Mouse (Mus musculus) spleen, adult 2 months (tissue): ENCODE measurements around the gene Mta1. TPM values are rescaled to one million over a fixed set of nuclear protein-coding genes. Genes with fewer than 3 reads are reported as not detected.

Experiments
- DNase-seq, 2 experiments: peaks; one replicate each; pipeline versions ENCODE4 v3.0.0 to v3.0.0-alpha.2; 2012 to 2021; ENCODE audit warnings: low spot score in 2 of 2, low read depth in 1 of 2
- H3K27ac ChIP-seq: fragments of 200-500 bp; 2 replicates; pipeline ENCODE4 v1.5.1; 2012; ENCODE audit warnings: low read length, inconsistent platforms; ENCODE audit not compliant: insufficient read depth
- H3K27me3 ChIP-seq: fragments of 200-500 bp; 2 replicates; pipeline ENCODE4 v1.6.1; 2012; ENCODE audit warnings: mild to moderate bottlenecking, moderate library complexity, low read length, inconsistent platforms; ENCODE audit not compliant: control insufficient read depth, insufficient read depth
- H3K36me3 ChIP-seq: fragments of 200-500 bp; 2 replicates; pipeline ENCODE4 v1.6.1; 2012; ENCODE audit warnings: mild to moderate bottlenecking, low read length, inconsistent platforms; ENCODE audit not compliant: control insufficient read depth, insufficient read depth
- H3K4me1 ChIP-seq: fragments of 200-500 bp; 2 replicates; pipeline ENCODE4 v1.6.1; 2011; ENCODE audit warnings: inconsistent platforms; ENCODE audit not compliant: control insufficient read depth, insufficient read depth, insufficient read length
- H3K4me3 ChIP-seq: fragments of 200-500 bp; 2 replicates; pipeline ENCODE4 v1.5.1; 2011; ENCODE audit warnings: mild to moderate bottlenecking, inconsistent platforms; ENCODE audit not compliant: insufficient read depth, insufficient read length; ENCODE audit errors: extremely low read depth
- CTCF ChIP-seq: fragments of 200-500 bp; IDR thresholded peaks from 2 replicates; pipeline ENCODE4 v1.5.1; 2011; ENCODE audit warnings: mild to moderate bottlenecking, inconsistent platforms; ENCODE audit not compliant: insufficient read depth, insufficient read length, insufficient replicate concordance; ENCODE audit errors: extremely low read depth
- POLR2A ChIP-seq: fragments of 200-500 bp; IDR thresholded peaks from 2 replicates; pipeline ENCODE4 v1.6.1; 2011; ENCODE audit warnings: low read depth, low read length, inconsistent platforms
- WGBS: fragments of 180-500 bp; shearing (Covaris S2); methylation state at CpG from one replicate; pipeline ENCODE4 v1.1.7; 2018; 5-methylcytosine and 5-hydroxymethylcytosine counted together
- polyA plus RNA-seq: library from polyadenylated mRNA; depleted of rRNA; stranded (reverse); fragments of >200 nt; gene quantifications from 2 replicates; pipeline ENCODE4 v1.2.3, GENCODE M21; 2012; rRNA removed

Mta1 gene
- polyA plus RNA-seq, 1 experiment: 55.6 TPM

DNA sequence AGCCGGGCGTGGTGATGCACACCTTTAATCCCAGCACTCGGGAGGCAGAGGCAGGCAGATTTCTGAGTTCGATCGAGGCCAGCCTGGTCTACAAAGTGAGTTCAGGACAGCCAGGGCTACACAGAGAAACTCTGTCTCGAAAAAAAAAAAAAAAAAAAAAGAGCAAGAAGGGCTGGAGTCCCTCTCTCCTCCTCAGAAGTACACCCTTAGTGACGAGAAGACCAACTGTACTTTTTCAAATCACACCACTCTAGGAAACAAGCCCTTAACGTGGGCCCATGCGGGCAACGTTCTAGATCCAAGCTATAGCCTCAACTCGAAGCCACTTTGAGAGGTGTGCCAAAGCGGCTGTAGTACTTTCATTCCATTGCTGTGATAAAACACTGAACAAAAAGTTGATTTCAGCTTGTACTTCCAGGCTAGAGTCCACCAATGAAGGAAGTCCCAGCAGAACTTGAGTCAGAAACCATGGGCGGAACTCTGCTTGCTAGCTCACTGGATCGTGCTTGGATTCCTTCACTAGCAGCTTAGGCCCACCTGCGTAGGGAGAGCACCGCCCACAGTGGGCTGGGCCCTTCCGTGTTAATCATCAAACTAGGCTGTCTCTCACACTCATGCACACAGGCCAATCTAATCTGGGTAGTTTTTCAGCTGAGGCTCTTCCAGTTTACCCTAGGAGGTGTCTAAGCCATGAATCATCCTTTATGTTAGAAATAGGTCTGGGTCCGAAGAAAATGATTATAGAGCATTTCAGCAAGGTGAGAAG, 79.1 kb downstream of the Mta1 start:
- DNase-seq: no peak
- no peaks in the 10 kb centered on the region for H3K4me1 ChIP-seq
- no peak overlapping the region for H3K4me3 ChIP-seq
- no peak overlapping the region for H3K27ac ChIP-seq
- 87% methylated on average over 18 of the region's 18 CpGs for WGBS
- TF ChIP-seq POLR2A (no peak), CTCF (no peak)
- no peaks in the 10 kb centered on the region for H3K36me3 ChIP-seq
- H3K27me3 ChIP-seq: no peaks in the 10 kb centered on the region

DNA sequence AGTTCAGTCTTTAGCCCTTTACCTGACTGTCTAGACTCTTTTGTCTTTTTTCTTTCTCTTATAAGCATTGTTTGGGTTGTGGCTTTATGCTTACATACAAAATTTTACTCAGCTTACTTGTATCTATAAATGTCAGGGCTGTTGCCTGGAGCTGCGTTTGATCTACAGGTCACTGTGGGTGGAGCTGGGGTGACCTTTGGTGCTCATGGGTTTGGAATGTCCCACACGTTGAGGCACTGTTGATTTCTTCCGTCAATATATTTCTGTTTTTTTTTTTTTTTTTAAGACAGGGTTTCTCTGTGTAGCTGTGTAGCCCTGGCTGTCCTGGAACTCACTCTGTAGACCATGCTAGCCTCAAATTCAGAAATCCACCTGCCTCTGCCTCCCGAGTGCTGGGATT, 82.9 kb downstream of the Mta1 start:
- H3K27me3 ChIP-seq: peaks cover 7% of the 10 kb centered on the region
- DNase-seq: no peak
- peaks cover 7% of the 10 kb centered on the region for H3K4me1 ChIP-seq
- TF ChIP-seq CTCF: no peak
- TF ChIP-seq POLR2A: no peak
- no peak overlapping the region for H3K27ac ChIP-seq
- WGBS: 76% methylated on average over 4 of the region's 4 CpGs
- no peak overlapping the region for H3K4me3 ChIP-seq
- H3K36me3 ChIP-seq: no peaks in the 10 kb centered on the region

- H3K27me3 ChIP-seq: peaks cover 10% of the 10 kb centered on the region
- WGBS: 75% methylated on average over 5 of the region's 5 CpGs
- H3K4me1 ChIP-seq: peaks cover 18% of the 10 kb centered on the region
- no peak for TF ChIP-seq POLR2A
- no peak for TF ChIP-seq CTCF
- no peaks in the 10 kb centered on the region for H3K36me3 ChIP-seq
- H3K4me3 ChIP-seq: no peak overlapping the region
- DNase-seq: no peak
- H3K27ac ChIP-seq: no peak overlapping the region
Observed at GRCm38 (mm10) chr12:113184945-113185344, 86.9 kb downstream of the Mta1 start.

DNA sequence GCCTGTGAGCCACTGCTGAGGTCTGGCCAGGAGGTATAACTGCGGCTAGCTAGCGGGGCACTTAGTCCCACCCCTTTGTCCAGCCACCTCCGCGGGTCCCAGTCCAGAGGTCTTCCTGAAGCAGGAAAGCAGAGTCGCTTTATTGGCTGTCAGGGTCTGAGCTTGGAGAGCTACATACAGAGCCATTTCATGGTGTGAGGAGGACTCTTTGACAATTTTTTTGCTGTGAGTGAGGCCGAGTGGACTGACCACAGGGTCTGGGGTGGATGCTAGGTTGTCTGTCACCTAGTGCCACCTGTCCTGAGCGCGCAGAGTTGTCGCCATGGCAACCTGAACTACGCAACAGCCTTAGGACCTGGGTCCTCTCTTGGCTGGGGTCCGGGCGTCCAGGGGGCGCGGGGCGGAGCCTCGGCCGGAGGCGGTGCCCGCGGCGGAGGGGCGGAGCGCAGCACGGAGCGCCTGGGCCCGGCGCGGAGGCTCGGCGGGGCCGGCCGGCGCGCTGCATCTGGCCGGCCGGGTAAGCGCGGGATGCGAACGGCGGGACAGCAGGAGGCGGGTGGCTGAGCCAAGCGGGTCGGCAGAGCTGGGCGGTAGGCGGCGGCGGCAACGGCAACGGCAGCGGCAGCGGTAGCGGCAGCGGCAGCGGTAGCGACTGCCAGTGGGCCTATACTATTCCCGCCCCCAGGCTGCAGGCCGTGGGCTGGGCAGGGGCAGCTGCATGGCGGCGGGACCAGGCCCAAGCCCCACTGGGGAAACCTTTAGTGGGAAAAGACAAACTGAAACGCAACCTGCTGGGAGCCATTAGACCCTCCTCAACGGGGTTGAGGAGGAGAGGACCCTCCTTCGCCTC, 87.6 kb downstream of the Mta1 start, which contains the start of gene Tmem121:
Gene Tmem121 (plus strand): TSS at position 489 of the 850 bp plus-strand sequence.
- 9% methylated on average over 60 of the region's 63 CpGs for WGBS
- Histone ChIP-seq H3K4me3 (peak within 1 kb of the TSS; percentile 48; the same call in 1 of the 2 replicates), H3K27ac (no peak within 1 kb of the TSS), H3K4me1 (peaks cover 18% of the 10 kb centered on the region), H3K27me3 (peaks cover 10% of the 10 kb centered on the region), H3K36me3 (no peaks in the 10 kb centered on the region)
- TF ChIP-seq POLR2A (no peak), CTCF (no peak)
- DNase-seq: no peak

DNA sequence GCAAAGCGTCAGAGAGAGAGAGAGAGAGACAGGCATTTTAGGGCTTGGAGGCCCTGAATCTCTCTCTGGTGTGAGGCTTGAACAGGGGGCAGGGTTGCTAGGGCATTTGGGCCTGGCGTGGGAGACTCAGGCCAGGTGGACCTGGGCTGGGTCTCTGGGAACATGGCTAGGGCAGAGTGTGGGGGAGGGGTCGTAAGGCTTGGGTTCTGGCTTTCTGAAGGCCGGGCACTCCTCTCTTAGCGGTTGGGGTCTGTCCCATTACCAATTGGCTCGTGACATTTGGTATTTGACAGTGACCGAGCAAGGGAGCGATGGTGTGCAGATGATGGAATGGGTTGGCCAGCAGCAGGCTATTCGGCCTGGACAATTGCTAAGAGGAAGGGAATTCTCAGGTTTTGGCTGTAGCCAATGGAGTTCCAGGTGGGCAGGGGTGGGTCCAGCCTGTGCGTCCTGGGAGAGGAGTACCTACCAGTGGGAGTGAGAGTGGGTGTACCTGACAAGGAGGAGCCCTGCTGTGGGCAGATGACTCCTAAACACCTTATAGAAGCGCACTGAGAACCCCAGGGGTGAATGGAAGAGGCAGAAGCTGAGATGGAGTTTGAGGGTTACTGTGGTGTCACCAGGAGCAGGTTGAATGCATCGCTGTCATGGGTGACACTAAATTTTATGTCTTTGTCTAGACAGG, 88.4 kb downstream of the Mta1 start:
- H3K27ac ChIP-seq: no peak overlapping the region
- TF ChIP-seq CTCF (no peak), POLR2A (no peak)
- peaks cover 10% of the 10 kb centered on the region for H3K27me3 ChIP-seq
- peak overlapping the region; percentile 48; the same call in 1 of the 2 replicates for H3K4me3 ChIP-seq
- no peak for DNase-seq
- WGBS: 63% methylated on average over 12 of the region's 12 CpGs
- H3K4me1 ChIP-seq: peaks cover 18% of the 10 kb centered on the region
- no peaks in the 10 kb centered on the region for H3K36me3 ChIP-seq

Other genes with a start within 250 kb of the Mta1 start
- 77.9 and 81.1 TPM in 2 replicates for gene Gpr132, start 230.1 kb upstream of the Mta1 start, polyA plus RNA-seq
- gene Jag2, start 168.5 kb upstream of the Mta1 start, polyA plus RNA-seq: 7.8 and 8.6 TPM in 2 replicates
- 25.4 and 28.8 TPM in 2 replicates for gene Nudt14, start 156.2 kb upstream of the Mta1 start, polyA plus RNA-seq
- 22.3 and 61.1 TPM in 2 replicates for gene Btbd6, start 121.8 kb upstream of the Mta1 start, polyA plus RNA-seq
- gene Brf1, start 97.6 kb upstream of the Mta1 start, polyA plus RNA-seq: 127 and 186 TPM in 2 replicates
- gene Pacs2, start 83.8 kb upstream of the Mta1 start, polyA plus RNA-seq: 29.1 and 38.6 TPM in 2 replicates
- 0.20 and 0.48 TPM in 2 replicates for gene Tex22, start 23.8 kb upstream of the Mta1 start, polyA plus RNA-seq
- gene Crip2, start 42.0 kb downstream of the Mta1 start, polyA plus RNA-seq: 137 and 141 TPM in 2 replicates
- 414 and 544 TPM in 2 replicates for gene Crip1, start 48.0 kb downstream of the Mta1 start, polyA plus RNA-seq
- gene Tedc1, start 58.1 kb downstream of the Mta1 start, polyA plus RNA-seq: 16.8 and 23.2 TPM in 2 replicates
- gene Tmem121, start 87.7 kb downstream of the Mta1 start, polyA plus RNA-seq: 1.7 and 2.1 TPM in 2 replicates